Mouse (Mus musculus) limb, embryonic 11.5 days (tissue): ENCODE data around the gene Vps35. TPM values are rescaled to one million over a fixed set of nuclear protein-coding genes. Genes with fewer than 3 reads are reported as not detected.

Experiments
- ATAC-seq: fragments of 200-750 bp; cut with Nextera tagmentation; 2 replicates; pipeline ENCODE4 v1.8.0; 2017; ENCODE audit warnings: low read depth; ENCODE audit not compliant: insufficient number of reproducible peaks, low FRiP score, low TSS enrichment
- DNase-seq: peaks from one replicate; pipeline ENCODE4 v3.0.0-alpha.2; 2015; ENCODE audit warnings: low spot score
- H3K27ac ChIP-seq: fragments of 300-500 bp; sonication (generic); replicated peaks from 2 replicates; pipeline ENCODE4 v1.5.1; 2014; ENCODE audit warnings: low read depth, mild to moderate bottlenecking, low read length
- H3K27me3 ChIP-seq: fragments of 300-500 bp; sonication (generic); 2 replicates; pipeline ENCODE4 v1.6.1; 2014; ENCODE audit warnings: mild to moderate bottlenecking, low read length, mixed read lengths; ENCODE audit not compliant: control insufficient read depth, insufficient read depth
- H3K36me3 ChIP-seq: fragments of 300-500 bp; sonication (generic); 2 replicates; pipeline ENCODE4 v1.6.1; 2014; ENCODE audit warnings: mild to moderate bottlenecking, low read length, moderate library complexity, mixed read lengths; ENCODE audit not compliant: control insufficient read depth, insufficient read depth
- H3K4me1 ChIP-seq: fragments of 300-500 bp; sonication (generic); 2 replicates; pipeline ENCODE4 v1.6.1; 2014; ENCODE audit warnings: low read length, mixed read lengths; ENCODE audit not compliant: control insufficient read depth, insufficient read depth
- H3K4me2 ChIP-seq: fragments of 300-500 bp; sonication (generic); 2 replicates; pipeline ENCODE4 v1.6.1; 2014; ENCODE audit warnings: low read depth, mild to moderate bottlenecking, moderate library complexity; ENCODE audit not compliant: severe bottlenecking
- H3K4me3 ChIP-seq: fragments of 300-500 bp; sonication (generic); 2 replicates; pipeline ENCODE4 v1.5.1; 2014; ENCODE audit warnings: low read depth, low read length
- H3K9ac ChIP-seq: fragments of 300-500 bp; sonication (generic); 2 replicates; pipeline ENCODE4 v1.6.1; 2014; ENCODE audit warnings: mild to moderate bottlenecking, low read length
- H3K9me3 ChIP-seq: fragments of 300-500 bp; sonication (generic); 2 replicates; pipeline ENCODE4 v1.6.1; 2016; ENCODE audit warnings: low read length; ENCODE audit not compliant: control insufficient read depth
- WGBS: fragments of 180-500 bp; shearing (Covaris S2); extraction: QIAGEN DNeasy Blood & Tissue Kit; methylation state at CpG from one replicate; pipeline ENCODE4 v1.1.7; 2014; 5-methylcytosine and 5-hydroxymethylcytosine counted together
- polyA plus RNA-seq: library from polyadenylated mRNA; unstranded; fragments of >200 nt; fragmentation: Nextera tagmentation; extraction: Ambion mirVana; gene quantifications from 2 replicates; pipeline ENCODE4 v1.2.1, GENCODE M21; 2014

The Vps35 gene
- polyA plus RNA-seq, 1 experiment from 2014 or later, result 150 TPM

- H3K36me3 ChIP-seq, result no peaks in the 10 kb centered on the region
- no peak for ATAC-seq
Measured at GRCm38 (mm10) chr8:85321981-85322380, 22.4 kb upstream of the Vps35 start.

GRCm38 (mm10) chr8:85318534-85318933 is 18.9 kb upstream of the Vps35 start:
- 86% methylated on average over 4 of the region's 4 CpGs for WGBS
- H3K9ac ChIP-seq, result no peak overlapping the region
- ATAC-seq, result no peak

More at GRCm38 (mm10) chr8:85321981-85322380, 22.4 kb upstream of the Vps35 start:
- Histone ChIP-seq H3K4me2 (no peak overlapping the region), H3K4me3 (no peak overlapping the region), H3K27ac (no peak overlapping the region), H3K9ac (no peak overlapping the region), H3K4me1 (no peaks in the 10 kb centered on the region), H3K27me3 (no peaks in the 10 kb centered on the region), H3K9me3 (no peaks in the 10 kb centered on the region; the same call in 1 of the 2 replicates)
- DNase-seq, result no peak
- WGBS, result 82% methylated on average over 15 of the region's 15 CpGs

DNA sequence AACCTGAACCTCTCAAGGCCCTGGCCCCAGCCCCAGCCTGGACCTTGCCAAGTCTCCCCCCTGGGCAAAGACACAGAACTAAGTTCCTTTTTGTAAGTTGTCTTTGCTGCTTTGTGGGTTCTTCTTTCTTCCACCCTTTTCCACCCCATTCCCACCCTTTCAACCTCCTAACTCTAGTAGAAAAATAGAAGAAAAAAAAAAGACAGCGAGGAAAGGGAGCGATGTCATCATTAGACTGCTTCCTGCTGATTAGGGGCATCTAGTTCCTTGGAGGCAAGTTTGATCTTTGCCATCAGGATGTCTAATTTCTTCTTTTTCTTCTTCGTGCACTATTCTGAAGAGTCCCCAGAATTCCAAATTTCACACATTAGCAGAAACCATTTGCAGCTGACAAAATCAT is 13.4 kb upstream of the Vps35 start:
- WGBS, result 89% methylated on average over 3 of the region's 3 CpGs
- DNase-seq (no peak), ATAC-seq (no peak)
- H3K27me3 ChIP-seq, result no peaks in the 10 kb centered on the region
- H3K27ac ChIP-seq, result no peak overlapping the region
- H3K4me1 ChIP-seq, result no peaks in the 10 kb centered on the region
- H3K36me3 ChIP-seq, result no peaks in the 10 kb centered on the region
- H3K4me2 ChIP-seq, result no peak overlapping the region
- no peaks in the 10 kb centered on the region for H3K9me3 ChIP-seq
- H3K9ac ChIP-seq, result no peak overlapping the region
- H3K4me3 ChIP-seq, result no peak overlapping the region

More at GRCm38 (mm10) chr8:85318534-85318933, 18.9 kb upstream of the Vps35 start:
- Histone ChIP-seq H3K4me3 (no peak overlapping the region), H3K27me3 (no peaks in the 10 kb centered on the region), H3K27ac (no peak overlapping the region), H3K36me3 (no peaks in the 10 kb centered on the region), H3K9me3 (no peaks in the 10 kb centered on the region; the same call in 1 of the 2 replicates), H3K4me1 (no peaks in the 10 kb centered on the region), H3K4me2 (no peak overlapping the region)
- DNase-seq, result no peak

- Histone ChIP-seq H3K9ac (no peak overlapping the region), H3K27me3 (no peaks in the 10 kb centered on the region), H3K4me2 (no peak overlapping the region), H3K4me1 (no peaks in the 10 kb centered on the region), H3K36me3 (no peaks in the 10 kb centered on the region), H3K4me3 (no peak overlapping the region), H3K27ac (no peak overlapping the region), H3K9me3 (no peaks in the 10 kb centered on the region)
- DNase-seq (no peak), ATAC-seq (no peak)
Measured at GRCm38 (mm10) chr8:85311743-85312142, 12.1 kb upstream of the Vps35 start.

DNA sequence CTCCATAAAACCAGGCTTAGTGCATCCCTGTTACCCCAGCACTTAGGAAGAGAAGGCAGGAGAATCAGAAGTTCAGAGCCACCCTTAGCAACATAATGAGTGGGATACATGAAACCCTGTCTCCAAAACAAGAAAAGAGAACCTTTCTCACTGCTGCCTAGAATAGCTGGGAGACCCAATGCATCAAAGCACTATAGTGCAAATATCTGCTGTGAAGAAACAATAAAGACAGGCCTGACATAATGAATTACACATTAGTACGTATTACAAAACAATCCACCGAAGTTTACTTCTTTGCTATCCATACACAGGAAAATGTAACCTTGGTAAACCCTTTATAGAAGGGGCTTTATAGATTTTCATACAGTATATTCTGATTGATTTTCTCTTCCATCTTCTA is 9.0 kb upstream of the Vps35 start:
- Histone ChIP-seq H3K36me3 (peaks cover 7% of the 10 kb centered on the region; the same call in 1 of the 2 replicates), H3K4me3 (no peak overlapping the region), H3K4me2 (no peak overlapping the region), H3K9me3 (no peaks in the 10 kb centered on the region), H3K4me1 (no peaks in the 10 kb centered on the region), H3K27ac (no peak overlapping the region), H3K27me3 (no peaks in the 10 kb centered on the region), H3K9ac (no peak overlapping the region)
- WGBS, result 92% methylated on average over 2 of the region's 2 CpGs
- no peak for DNase-seq
- ATAC-seq, result no peak

GRCm38 (mm10) chr8:85303531-85303930 is 3.9 kb upstream of the Vps35 start:
- no peaks in the 10 kb centered on the region for H3K9me3 ChIP-seq
- no peak overlapping the region for H3K9ac ChIP-seq
- peaks cover 7% of the 10 kb centered on the region; the same call in 1 of the 2 replicates for H3K36me3 ChIP-seq
- WGBS, result 85% methylated on average over 5 of the region's 5 CpGs
- H3K4me3 ChIP-seq, result no peak overlapping the region
- no peaks in the 10 kb centered on the region for H3K27me3 ChIP-seq
- H3K4me1 ChIP-seq, result peaks cover 6% of the 10 kb centered on the region
- DNase-seq (no peak), ATAC-seq (no peak)
- H3K27ac ChIP-seq, result no peak overlapping the region
- H3K4me2 ChIP-seq, result no peak overlapping the region

GRCm38 (mm10) chr8:85302931-85303330 is 3.3 kb upstream of the Vps35 start:
- no peak overlapping the region for H3K4me2 ChIP-seq
- no peak overlapping the region for H3K4me3 ChIP-seq
- ATAC-seq (no peak), DNase-seq (no peak)
- H3K9me3 ChIP-seq, result no peaks in the 10 kb centered on the region
- H3K27me3 ChIP-seq, result no peaks in the 10 kb centered on the region
- H3K27ac ChIP-seq, result no peak overlapping the region
- H3K9ac ChIP-seq, result no peak overlapping the region
- H3K4me1 ChIP-seq, result peaks cover 6% of the 10 kb centered on the region
- WGBS, result 91% methylated on average over 3 of the region's 3 CpGs
- H3K36me3 ChIP-seq, result peaks cover 7% of the 10 kb centered on the region; the same call in 1 of the 2 replicates

GRCm38 (mm10) chr8:85301941-85302340 is 2.3 kb upstream of the Vps35 start:
- peaks cover 8% of the 10 kb centered on the region for H3K4me1 ChIP-seq
- no peaks in the 10 kb centered on the region for H3K27me3 ChIP-seq
- peaks cover 7% of the 10 kb centered on the region; the same call in 1 of the 2 replicates for H3K36me3 ChIP-seq
- no peaks in the 10 kb centered on the region for H3K9me3 ChIP-seq
- no peak overlapping the region for H3K27ac ChIP-seq
- H3K9ac ChIP-seq, result no peak overlapping the region
- DNase-seq (no peak), ATAC-seq (no peak)
- H3K4me2 ChIP-seq, result no peak overlapping the region
- no peak overlapping the region for H3K4me3 ChIP-seq
- WGBS, result 77% methylated on average over 1 of the region's 1 CpGs
